Mouse (Mus musculus) embryonic fibroblast, embryonic 13.5 days (primary cell): ENCODE data around the gene B230217C12Rik. TPM values are rescaled to one million over a fixed set of nuclear protein-coding genes. Genes with fewer than 3 reads are reported as not detected.
A peak's percentile ranks its signal among the peaks of the same experiment; 100 is the strongest.

Experiments used
- H3K27ac ChIP-seq: 2 replicates; pipeline ENCODE4 v1.5.1; 2012; ENCODE audit warnings: low read length, control low read depth, inconsistent platforms; ENCODE audit not compliant: insufficient read depth
- H3K4me1 ChIP-seq: 2 replicates; pipeline ENCODE4 v1.6.1; 2011; ENCODE audit warnings: low read length; ENCODE audit not compliant: control insufficient read depth, insufficient read depth
- H3K4me3 ChIP-seq: 2 replicates; pipeline ENCODE4 v1.5.1; 2011; ENCODE audit warnings: mild to moderate bottlenecking, control low read depth, low read length; ENCODE audit not compliant: insufficient read depth
- CTCF ChIP-seq: IDR thresholded peaks from 2 replicates; pipeline ENCODE4 v1.5.1; 2011; ENCODE audit warnings: mild to moderate bottlenecking, control low read depth, low read length, moderate library complexity, borderline replicate concordance; ENCODE audit not compliant: insufficient read depth
- POLR2A ChIP-seq: IDR thresholded peaks from 2 replicates; pipeline ENCODE4 v1.6.1; 2011; ENCODE audit warnings: low read depth, mild to moderate bottlenecking, control low read depth, low read length, moderate library complexity
- polyA plus RNA-seq: library from polyadenylated mRNA; stranded (reverse); fragments of >200 nt; gene quantifications from 2 replicates; pipeline ENCODE4 v1.2.4, GENCODE M21; 2011; ENCODE audit warnings: low read depth; ENCODE audit not compliant: missing spikeins, insufficient read length

Gene B230217C12Rik
- 4.8 and 7.2 TPM in 2 replicates for polyA plus RNA-seq

- H3K4me3 ChIP-seq = peak within 1 kb of the TSS; percentile 66
- H3K27ac ChIP-seq = peak within 1 kb of the TSS; percentile 84
- no peaks in the 10 kb centered on the region; the same call in 1 of the 2 replicates for H3K4me1 ChIP-seq
- TF ChIP-seq POLR2A (no peak), CTCF (no peak)
Observed at GRCm38 (mm10) chr11:97840539-97840954, at the start of gene B230217C12Rik. B230217C12Rik (plus strand) TSS chr11:97840780.

- no peak for TF ChIP-seq POLR2A
- no peak for TF ChIP-seq CTCF
- Histone ChIP-seq H3K4me3 (no peak overlapping the region), H3K27ac (no peak overlapping the region), H3K4me1 (peaks cover 3% of the 10 kb centered on the region; the same call in 1 of the 2 replicates)
Observed at GRCm38 (mm10) chr11:97793165-97793564, 47.4 kb upstream of the B230217C12Rik start.

GRCm38 (mm10) chr11:97796910-97797309, 43.7 kb upstream of the B230217C12Rik start:
- peak overlapping the region; percentile 87 for H3K27ac ChIP-seq
- TF ChIP-seq POLR2A (no peak), CTCF (no peak)
- peaks cover 7% of the 10 kb centered on the region; the same call in 1 of the 2 replicates for H3K4me1 ChIP-seq
- no peak overlapping the region for H3K4me3 ChIP-seq

GRCm38 (mm10) chr11:97797369-97798082, 43.1 kb upstream of the B230217C12Rik start:
- peak; percentile 43 for TF ChIP-seq POLR2A
- TF ChIP-seq CTCF = no peak
- peaks cover 10% of the 10 kb centered on the region; the same call in 1 of the 2 replicates for H3K4me1 ChIP-seq
- no peak overlapping the region for H3K4me3 ChIP-seq
- H3K27ac ChIP-seq = peak overlapping the region; percentile 90

- no peak overlapping the region; the same call in 1 of the 2 replicates for H3K4me3 ChIP-seq
- peaks cover 10% of the 10 kb centered on the region; the same call in 1 of the 2 replicates for H3K4me1 ChIP-seq
- peak overlapping the region; percentile 90 for H3K27ac ChIP-seq
- TF ChIP-seq CTCF (no peak), POLR2A (no peak)
Observed at GRCm38 (mm10) chr11:97798083-97798435, 42.5 kb upstream of the B230217C12Rik start.

- peak within 1 kb of the TSS; percentile 99 for H3K4me3 ChIP-seq
- peak within 1 kb of the TSS; percentile 99 for H3K27ac ChIP-seq
- TF ChIP-seq CTCF (no peak), POLR2A (peak; percentile 47; the same call in 1 of the 2 replicates)
- peaks cover 10% of the 10 kb centered on the region; the same call in 1 of the 2 replicates for H3K4me1 ChIP-seq
Observed at GRCm38 (mm10) chr11:97798782-97799145, 41.8 kb upstream of the B230217C12Rik start, which contains the start of gene Lasp1. Lasp1 (plus strand) TSS chr11:97799000.

- H3K4me1 ChIP-seq = peaks cover 12% of the 10 kb centered on the region
- H3K4me3 ChIP-seq = peak overlapping the region; percentile 99
- peak overlapping the region; percentile 99 for H3K27ac ChIP-seq
- TF ChIP-seq CTCF (no peak), POLR2A (peak; percentile 88)
Observed at GRCm38 (mm10) chr11:97799146-97799993, 41.2 kb upstream of the B230217C12Rik start.

- peaks cover 16% of the 10 kb centered on the region for H3K4me1 ChIP-seq
- H3K4me3 ChIP-seq = peak overlapping the region; percentile 99
- TF ChIP-seq POLR2A (peak; percentile 69), CTCF (no peak)
- H3K27ac ChIP-seq = peak overlapping the region; percentile 99
Observed at GRCm38 (mm10) chr11:97799994-97800690, 40.4 kb upstream of the B230217C12Rik start.
